Mouse (Mus musculus): ENCODE results near the gene Rora. TPM values are rescaled to one million over a fixed set of nuclear protein-coding genes. Genes with fewer than 3 reads are reported as not detected.

The Rora gene
- polyA plus RNA-seq, 1 experiment = 0.86 TPM

DNA sequence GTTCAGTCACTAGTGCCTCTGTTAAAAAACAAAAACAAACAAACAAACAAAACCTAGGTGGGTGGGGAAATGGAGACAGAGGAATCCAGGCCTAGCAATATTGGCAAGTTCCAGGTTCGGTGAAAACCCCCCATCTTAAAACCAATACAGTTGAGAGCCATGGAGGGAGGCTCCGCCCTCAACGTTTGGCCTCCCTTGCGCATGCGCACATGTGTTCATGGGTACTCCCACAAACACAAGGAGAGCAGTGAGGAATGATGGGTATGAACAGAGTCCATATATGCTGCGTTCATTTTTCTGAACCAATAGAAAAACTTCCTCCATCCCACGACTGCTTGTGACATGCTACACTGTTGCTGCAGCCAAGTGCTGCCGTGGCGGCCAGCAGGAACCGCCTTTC is 690.3 kb downstream of the Rora start:
- H3K4me2 ChIP-seq (ENCODE audit: low read depth) = no peak overlapping the region
- no peaks in the 10 kb centered on the region for H3K27me3 ChIP-seq (ENCODE audit: control insufficient read depth, insufficient read depth, insufficient read length)
- no peak overlapping the region for H3ac ChIP-seq (ENCODE audit: control insufficient read depth, insufficient read length)
- TF ChIP-seq TCF3 (IDR thresholded peaks at IDR 0.05; ENCODE audit: insufficient read length, low read depth) = no peak
- TF ChIP-seq SRF (IDR thresholded peaks at IDR 0.05; ENCODE audit: control insufficient read depth, insufficient read length, low read depth) = no peak
- TF ChIP-seq MYOD1 (IDR thresholded peaks at IDR 0.05; ENCODE audit: control insufficient read depth in 1 of 3, insufficient read length in 2 of 3, low read depth in 2 of 3) = no peak
- no peak for TF ChIP-seq USF1 (IDR thresholded peaks at IDR 0.05; ENCODE audit: low read depth)
- no peak for TF ChIP-seq E2F4 (IDR thresholded peaks at IDR 0.05; ENCODE audit: insufficient read depth)
- no peak for TF ChIP-seq MYOG (IDR thresholded peaks at IDR 0.05; ENCODE audit: control insufficient read depth in 1 of 3, insufficient read depth in 1 of 3, insufficient read length in 2 of 3, low read depth in 2 of 3)
- no peak for TF ChIP-seq POLR2A (IDR thresholded peaks at IDR 0.05; ENCODE audit: insufficient read length, low read depth)
- no peak for TF ChIP-seq POLR2AphosphoS2 (IDR thresholded peaks at IDR 0.05; ENCODE audit: insufficient read length, low read depth)
- no peak for TF ChIP-seq CEBPB (IDR thresholded peaks at IDR 0.05; ENCODE audit: insufficient read depth, poor library complexity, severe bottlenecking)
- TF ChIP-seq MAX (IDR thresholded peaks at IDR 0.05; ENCODE audit: low read depth) = no peak
- TF ChIP-seq TCF12 (IDR thresholded peaks at IDR 0.05; ENCODE audit: insufficient read depth, poor library complexity, severe bottlenecking) = no peak
- no peak for TF ChIP-seq REST (IDR thresholded peaks at IDR 0.05; ENCODE audit: insufficient read depth, insufficient read length)
- H3K36me3 ChIP-seq (ENCODE audit: control insufficient read depth, insufficient read depth) = no peaks in the 10 kb centered on the region
- H3K4me3 ChIP-seq = no peak overlapping the region
- H3K79me2 ChIP-seq (ENCODE audit: control insufficient read depth, insufficient read depth) = no peaks in the 10 kb centered on the region

DNA sequence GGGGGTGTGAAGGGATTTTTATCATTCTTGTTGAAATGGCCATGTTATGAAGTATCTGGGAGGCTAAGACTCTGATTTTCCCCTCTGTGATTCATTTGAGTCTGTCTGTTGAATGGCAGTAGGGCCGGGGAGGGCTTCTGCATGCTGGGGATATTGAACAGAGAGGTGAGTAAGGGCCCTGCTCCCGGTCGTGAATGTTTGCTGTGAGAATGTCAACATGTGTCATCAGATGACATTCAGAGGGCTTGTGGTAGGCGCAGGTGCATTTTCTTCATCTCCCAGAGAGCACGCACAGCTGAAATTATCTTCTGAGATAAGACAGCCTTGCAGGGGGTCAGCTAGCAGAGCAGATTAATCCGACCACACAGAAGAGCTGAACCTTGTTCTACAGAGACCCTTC is 692.0 kb downstream of the Rora start:
- H3K4me2 ChIP-seq (ENCODE audit: low read depth) = no peak overlapping the region
- H3K27me3 ChIP-seq (ENCODE audit: control insufficient read depth, insufficient read depth, insufficient read length) = peaks cover 5% of the 10 kb centered on the region
- H3K79me2 ChIP-seq (ENCODE audit: control insufficient read depth, insufficient read depth) = no peaks in the 10 kb centered on the region
- TF ChIP-seq MYOG (IDR thresholded peaks at IDR 0.05; ENCODE audit: control insufficient read depth in 1 of 3, insufficient read depth in 1 of 3, insufficient read length in 2 of 3, low read depth in 2 of 3) (no peak), TCF12 (IDR thresholded peaks at IDR 0.05; ENCODE audit: insufficient read depth, poor library complexity, severe bottlenecking) (no peak), POLR2A (IDR thresholded peaks at IDR 0.05; ENCODE audit: insufficient read length, low read depth) (no peak), USF1 (IDR thresholded peaks at IDR 0.05; ENCODE audit: low read depth) (no peak), POLR2AphosphoS2 (IDR thresholded peaks at IDR 0.05; ENCODE audit: insufficient read length, low read depth) (no peak), TCF3 (IDR thresholded peaks at IDR 0.05; ENCODE audit: insufficient read length, low read depth) (no peak), MAX (IDR thresholded peaks at IDR 0.05; ENCODE audit: low read depth) (no peak), SRF (IDR thresholded peaks at IDR 0.05; ENCODE audit: control insufficient read depth, insufficient read length, low read depth) (no peak)
- no peak overlapping the region for H3K4me3 ChIP-seq
- H3K36me3 ChIP-seq (ENCODE audit: control insufficient read depth, insufficient read depth) = no peaks in the 10 kb centered on the region
- H3ac ChIP-seq (ENCODE audit: control insufficient read depth, insufficient read length) = no peak overlapping the region

DNA sequence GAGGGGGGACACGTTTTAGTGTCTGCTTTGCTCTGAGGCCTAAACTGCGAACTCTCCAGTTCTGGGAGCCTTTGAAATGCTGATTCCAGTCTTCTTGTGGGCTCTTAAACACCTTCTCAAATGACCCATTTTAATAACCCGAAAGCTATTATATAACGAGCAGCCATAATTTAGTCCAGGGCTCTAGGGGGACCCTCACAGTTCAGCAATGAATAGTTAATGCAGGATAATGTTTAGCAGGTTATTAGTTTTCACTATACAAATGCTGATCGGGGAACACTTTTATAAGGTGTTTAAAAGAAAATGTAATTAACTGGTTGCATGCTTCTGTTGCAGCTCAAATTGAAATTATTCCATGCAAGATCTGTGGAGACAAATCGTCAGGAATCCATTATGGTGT is 694.2 kb downstream of the Rora start:
- Histone ChIP-seq H3K79me2 (ENCODE audit: control insufficient read depth, insufficient read depth) (no peaks in the 10 kb centered on the region), H3ac (ENCODE audit: control insufficient read depth, insufficient read length) (no peak overlapping the region), H3K36me3 (ENCODE audit: control insufficient read depth, insufficient read depth) (no peaks in the 10 kb centered on the region), H3K27me3 (ENCODE audit: control insufficient read depth, insufficient read depth, insufficient read length) (peaks cover 5% of the 10 kb centered on the region), H3K4me2 (ENCODE audit: low read depth) (no peak overlapping the region), H3K4me3 (no peak overlapping the region)
- TF ChIP-seq REST (IDR thresholded peaks at IDR 0.05; ENCODE audit: insufficient read depth, insufficient read length) (no peak), USF1 (IDR thresholded peaks at IDR 0.05; ENCODE audit: low read depth) (no peak), MYOD1 (IDR thresholded peaks at IDR 0.05; ENCODE audit: control insufficient read depth in 1 of 3, insufficient read length in 2 of 3, low read depth in 2 of 3) (no peak), CEBPB (IDR thresholded peaks at IDR 0.05; ENCODE audit: insufficient read depth, poor library complexity, severe bottlenecking) (no peak), POLR2AphosphoS2 (IDR thresholded peaks at IDR 0.05; ENCODE audit: insufficient read length, low read depth) (no peak), E2F4 (IDR thresholded peaks at IDR 0.05; ENCODE audit: insufficient read depth) (no peak), SRF (IDR thresholded peaks at IDR 0.05; ENCODE audit: control insufficient read depth, insufficient read length, low read depth) (no peak)

DNA sequence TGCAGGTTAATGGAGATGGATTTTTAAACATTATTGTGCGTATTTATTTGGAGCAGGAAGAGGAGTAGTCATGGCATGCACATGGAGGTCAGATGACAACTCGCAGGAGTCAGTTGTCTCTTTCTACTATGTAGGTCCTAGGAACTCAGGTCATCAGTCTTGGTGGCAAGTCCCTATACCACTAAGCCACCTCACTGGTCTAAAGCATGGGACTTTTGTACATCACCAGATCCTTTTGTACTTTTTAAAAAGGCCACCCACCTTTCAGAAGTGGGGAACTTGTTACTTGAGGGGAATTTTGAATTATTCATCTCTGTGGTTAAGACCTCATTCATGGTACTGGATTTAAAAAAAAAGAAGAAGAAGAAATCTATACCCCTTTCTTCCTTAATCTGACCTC is 696.0 kb downstream of the Rora start:
- Histone ChIP-seq H3K27me3 (ENCODE audit: control insufficient read depth, insufficient read depth, insufficient read length) (peaks cover 5% of the 10 kb centered on the region), H3K4me3 (no peak overlapping the region), H3K4me2 (ENCODE audit: low read depth) (no peak overlapping the region), H3ac (ENCODE audit: control insufficient read depth, insufficient read length) (no peak overlapping the region), H3K36me3 (ENCODE audit: control insufficient read depth, insufficient read depth) (no peaks in the 10 kb centered on the region), H3K79me2 (ENCODE audit: control insufficient read depth, insufficient read depth) (no peaks in the 10 kb centered on the region)
- TF ChIP-seq TCF3 (IDR thresholded peaks at IDR 0.05; ENCODE audit: insufficient read length, low read depth) (no peak), CEBPB (IDR thresholded peaks at IDR 0.05; ENCODE audit: insufficient read depth, poor library complexity, severe bottlenecking) (no peak), TCF12 (IDR thresholded peaks at IDR 0.05; ENCODE audit: insufficient read depth, poor library complexity, severe bottlenecking) (no peak), E2F4 (IDR thresholded peaks at IDR 0.05; ENCODE audit: insufficient read depth) (no peak), POLR2A (IDR thresholded peaks at IDR 0.05; ENCODE audit: insufficient read length, low read depth) (no peak), MAX (IDR thresholded peaks at IDR 0.05; ENCODE audit: low read depth) (no peak), POLR2AphosphoS2 (IDR thresholded peaks at IDR 0.05; ENCODE audit: insufficient read length, low read depth) (no peak), SRF (IDR thresholded peaks at IDR 0.05; ENCODE audit: control insufficient read depth, insufficient read length, low read depth) (no peak), REST (IDR thresholded peaks at IDR 0.05; ENCODE audit: insufficient read depth, insufficient read length) (no peak), USF1 (IDR thresholded peaks at IDR 0.05; ENCODE audit: low read depth) (no peak), MYOD1 (IDR thresholded peaks at IDR 0.05; ENCODE audit: control insufficient read depth in 1 of 3, insufficient read length in 2 of 3, low read depth in 2 of 3) (no peak)

DNA sequence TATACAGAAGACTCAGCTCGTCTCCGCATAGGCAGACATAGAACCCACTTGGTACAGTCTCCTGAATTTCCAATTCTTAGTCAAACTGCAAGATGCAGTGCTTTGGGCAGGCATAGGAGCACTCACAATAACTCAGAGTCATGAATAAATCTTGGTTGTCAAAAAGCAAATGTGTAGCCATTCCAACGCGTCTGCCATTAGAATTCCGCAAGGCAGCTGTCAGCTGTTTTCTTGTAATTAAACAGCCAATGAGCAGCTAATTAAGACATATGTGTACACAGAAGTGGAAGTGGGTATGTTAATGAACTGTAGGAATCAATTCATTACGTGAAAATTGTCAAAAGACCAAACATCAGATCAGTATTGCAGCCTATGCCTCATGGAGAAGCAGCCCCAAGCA is 700.6 kb downstream of the Rora start:
- H3ac ChIP-seq (ENCODE audit: control insufficient read depth, insufficient read length) = no peak overlapping the region
- H3K79me2 ChIP-seq (ENCODE audit: control insufficient read depth, insufficient read depth) = no peaks in the 10 kb centered on the region
- TF ChIP-seq POLR2AphosphoS2 (IDR thresholded peaks at IDR 0.05; ENCODE audit: insufficient read length, low read depth) (no peak), POLR2A (IDR thresholded peaks at IDR 0.05; ENCODE audit: insufficient read length, low read depth) (no peak)
- H3K36me3 ChIP-seq (ENCODE audit: control insufficient read depth, insufficient read depth) = no peaks in the 10 kb centered on the region
- H3K27me3 ChIP-seq (ENCODE audit: control insufficient read depth, insufficient read depth, insufficient read length) = peaks cover 5% of the 10 kb centered on the region
- H3K4me2 ChIP-seq (ENCODE audit: low read depth) = no peak overlapping the region
- H3K4me3 ChIP-seq = no peak overlapping the region
